Mouse (Mus musculus): ENCODE measurements around the gene Krt20. TPM values are rescaled to one million over a fixed set of nuclear protein-coding genes. Genes with fewer than 3 reads are reported as not detected.

Gene Krt20
- not detected in 2 replicates for polyA plus RNA-seq (2012; rRNA removed)

- no peak within 1 kb of the TSS for H3K27ac ChIP-seq (ENCODE audit: insufficient read depth, low read length)
- H3K4me3 ChIP-seq (replicated peaks; ENCODE audit: insufficient read depth, low read depth, low read length): no peak within 1 kb of the TSS
- H3K4me1 ChIP-seq (ENCODE audit: control insufficient read depth, insufficient read depth, low read length): no peaks in the 10 kb centered on the region
- WGBS: 54% methylated on average over 10 of the region's 10 CpGs
- H3K27me3 ChIP-seq (ENCODE audit: control insufficient read depth, insufficient read depth, low read length): no peaks in the 10 kb centered on the region
- no peak for TF ChIP-seq POLR2A (IDR thresholded peaks at IDR 0.05; ENCODE audit: borderline replicate concordance, insufficient read depth, low read length)
- DNase-seq: no peak
Observed at GRCm38 (mm10) chr11:99437972-99438371, at the start of gene Krt20. Krt20 (minus strand) TSS chr11:99438150.

GRCm38 (mm10) chr11:99474981-99475380 lies 37.0 kb upstream of the Krt20 start:
- no peak overlapping the region for H3K27ac ChIP-seq (ENCODE audit: insufficient read depth, low read length)
- H3K4me3 ChIP-seq (replicated peaks; ENCODE audit: insufficient read depth, low read depth, low read length): no peak overlapping the region
- DNase-seq: no peak
- WGBS: 70% methylated on average over 3 of the region's 3 CpGs
- H3K27me3 ChIP-seq (ENCODE audit: control insufficient read depth, insufficient read depth, low read length): no peaks in the 10 kb centered on the region
- H3K4me1 ChIP-seq (ENCODE audit: control insufficient read depth, insufficient read depth, low read length): no peaks in the 10 kb centered on the region
- no peak for TF ChIP-seq CTCF (IDR thresholded peaks at IDR 0.05; ENCODE audit: borderline replicate concordance, insufficient read depth, low read depth, low read length)
- no peak for TF ChIP-seq POLR2A (IDR thresholded peaks at IDR 0.05; ENCODE audit: borderline replicate concordance, insufficient read depth, low read length)

GRCm38 (mm10) chr11:99473433-99473832 lies 35.5 kb upstream of the Krt20 start:
- 71% methylated on average over 6 of the region's 6 CpGs for WGBS
- Histone ChIP-seq H3K4me1 (ENCODE audit: control insufficient read depth, insufficient read depth, low read length) (no peaks in the 10 kb centered on the region), H3K27ac (ENCODE audit: insufficient read depth, low read length) (no peak overlapping the region), H3K4me3 (replicated peaks; ENCODE audit: insufficient read depth, low read depth, low read length) (no peak overlapping the region), H3K27me3 (ENCODE audit: control insufficient read depth, insufficient read depth, low read length) (no peaks in the 10 kb centered on the region)
- DNase-seq: no peak
- TF ChIP-seq CTCF (IDR thresholded peaks at IDR 0.05; ENCODE audit: borderline replicate concordance, insufficient read depth, low read depth, low read length) (no peak), POLR2A (IDR thresholded peaks at IDR 0.05; ENCODE audit: borderline replicate concordance, insufficient read depth, low read length) (no peak)

GRCm38 (mm10) chr11:99472405-99472804 lies 34.5 kb upstream of the Krt20 start:
- no peaks in the 10 kb centered on the region for H3K27me3 ChIP-seq (ENCODE audit: control insufficient read depth, insufficient read depth, low read length)
- no peaks in the 10 kb centered on the region for H3K4me1 ChIP-seq (ENCODE audit: control insufficient read depth, insufficient read depth, low read length)
- no peak for DNase-seq
- TF ChIP-seq CTCF (IDR thresholded peaks at IDR 0.05; ENCODE audit: borderline replicate concordance, insufficient read depth, low read depth, low read length) (no peak), POLR2A (IDR thresholded peaks at IDR 0.05; ENCODE audit: borderline replicate concordance, insufficient read depth, low read length) (no peak)
- no peak overlapping the region for H3K27ac ChIP-seq (ENCODE audit: insufficient read depth, low read length)
- H3K4me3 ChIP-seq (replicated peaks; ENCODE audit: insufficient read depth, low read depth, low read length): no peak overlapping the region
- WGBS: 76% methylated on average over 4 of the region's 4 CpGs

- TF ChIP-seq CTCF (IDR thresholded peaks at IDR 0.05; ENCODE audit: borderline replicate concordance, insufficient read depth, low read depth, low read length) (no peak), POLR2A (IDR thresholded peaks at IDR 0.05; ENCODE audit: borderline replicate concordance, insufficient read depth, low read length) (no peak)
- WGBS: 93% methylated on average over 6 of the region's 6 CpGs
- no peaks in the 10 kb centered on the region for H3K4me1 ChIP-seq (ENCODE audit: control insufficient read depth, insufficient read depth, low read length)
- no peak overlapping the region for H3K27ac ChIP-seq (ENCODE audit: insufficient read depth, low read length)
- no peak overlapping the region for H3K4me3 ChIP-seq (replicated peaks; ENCODE audit: insufficient read depth, low read depth, low read length)
- no peaks in the 10 kb centered on the region for H3K27me3 ChIP-seq (ENCODE audit: control insufficient read depth, insufficient read depth, low read length)
- no peak for DNase-seq
Observed at GRCm38 (mm10) chr11:99471946-99472345, 34.0 kb upstream of the Krt20 start.

GRCm38 (mm10) chr11:99469228-99469627 lies 31.3 kb upstream of the Krt20 start:
- no peak overlapping the region for H3K27ac ChIP-seq (ENCODE audit: insufficient read depth, low read length)
- H3K4me1 ChIP-seq (ENCODE audit: control insufficient read depth, insufficient read depth, low read length): no peaks in the 10 kb centered on the region
- 88% methylated on average over 4 of the region's 4 CpGs for whole genome bisulfite sequencing
- TF ChIP-seq CTCF (IDR thresholded peaks at IDR 0.05; ENCODE audit: borderline replicate concordance, insufficient read depth, low read depth, low read length) (no peak), POLR2A (IDR thresholded peaks at IDR 0.05; ENCODE audit: borderline replicate concordance, insufficient read depth, low read length) (no peak)
- no peak for DNase-seq
- H3K4me3 ChIP-seq (replicated peaks; ENCODE audit: insufficient read depth, low read depth, low read length): no peak overlapping the region
- no peaks in the 10 kb centered on the region for H3K27me3 ChIP-seq (ENCODE audit: control insufficient read depth, insufficient read depth, low read length)

- no peaks in the 10 kb centered on the region for H3K4me1 ChIP-seq (ENCODE audit: control insufficient read depth, insufficient read depth, low read length)
- no peak for DNase-seq
- TF ChIP-seq CTCF (IDR thresholded peaks at IDR 0.05; ENCODE audit: borderline replicate concordance, insufficient read depth, low read depth, low read length): no peak
- no peak for TF ChIP-seq POLR2A (IDR thresholded peaks at IDR 0.05; ENCODE audit: borderline replicate concordance, insufficient read depth, low read length)
- 88% methylated on average over 11 of the region's 11 CpGs for WGBS
- H3K27ac ChIP-seq (ENCODE audit: insufficient read depth, low read length): no peak overlapping the region
- no peaks in the 10 kb centered on the region for H3K27me3 ChIP-seq (ENCODE audit: control insufficient read depth, insufficient read depth, low read length)
- H3K4me3 ChIP-seq (replicated peaks; ENCODE audit: insufficient read depth, low read depth, low read length): no peak overlapping the region
Observed at GRCm38 (mm10) chr11:99468566-99468965, 30.6 kb upstream of the Krt20 start.

- H3K27ac ChIP-seq (ENCODE audit: insufficient read depth, low read length): no peak overlapping the region
- H3K4me1 ChIP-seq (ENCODE audit: control insufficient read depth, insufficient read depth, low read length): no peaks in the 10 kb centered on the region
- no peaks in the 10 kb centered on the region for H3K27me3 ChIP-seq (ENCODE audit: control insufficient read depth, insufficient read depth, low read length)
- TF ChIP-seq CTCF (IDR thresholded peaks at IDR 0.05; ENCODE audit: borderline replicate concordance, insufficient read depth, low read depth, low read length): no peak
- no peak for TF ChIP-seq POLR2A (IDR thresholded peaks at IDR 0.05; ENCODE audit: borderline replicate concordance, insufficient read depth, low read length)
- H3K4me3 ChIP-seq (replicated peaks; ENCODE audit: insufficient read depth, low read depth, low read length): no peak overlapping the region
- DNase-seq: no peak
- WGBS: 33% methylated on average over 7 of the region's 7 CpGs
Observed at GRCm38 (mm10) chr11:99466316-99466715, 28.4 kb upstream of the Krt20 start.
